ENCODE assay signal across 8 mouse cellular contexts in the genomic region with DNA sequence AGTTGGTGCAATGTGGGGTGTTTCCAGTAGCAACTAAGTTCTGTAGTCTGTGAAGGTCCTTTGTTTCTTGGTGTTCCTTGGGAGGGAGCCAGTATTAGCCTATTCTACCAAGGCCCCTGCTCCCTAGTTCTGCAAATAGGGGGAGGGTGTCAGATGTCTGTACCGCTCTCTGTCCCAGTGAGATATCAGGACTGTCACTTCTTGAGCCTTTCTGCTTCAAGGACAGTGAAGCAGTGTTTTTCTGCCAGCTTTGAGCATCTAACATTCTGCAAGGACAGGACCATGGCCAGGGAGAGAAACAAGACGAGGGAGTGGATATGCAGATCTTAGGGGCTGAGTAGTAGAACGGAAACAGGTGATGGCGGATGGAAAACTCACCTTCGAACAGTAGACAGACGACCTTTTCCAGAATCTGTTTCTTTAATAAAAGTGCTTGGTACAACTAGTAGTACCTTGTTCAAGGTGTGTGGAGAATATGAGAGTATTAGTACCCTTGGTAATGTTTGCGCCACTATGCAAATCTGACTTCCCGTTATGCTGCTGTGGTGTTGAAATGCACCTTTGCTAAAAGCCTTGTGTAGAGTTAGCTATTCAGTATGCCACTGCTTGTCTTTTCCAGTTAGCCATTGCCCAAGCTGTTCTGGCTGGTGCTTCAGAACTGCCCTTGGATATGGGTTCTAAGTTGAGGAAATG. TPM values are rescaled to one million over a fixed set of nuclear protein-coding genes. Genes with fewer than 3 reads are reported as not detected.
DNase-seq lines count a peak whose midpoint lies in the region; ATAC-seq and TF ChIP-seq lines count a peak whose summit lies in the region.

No protein-coding gene starts in this region.

- no peaks in the 10 kb centered on the region for H3K9me3 ChIP-seq in heart, embryonic 12.5 days (replicated peaks)
- no peaks in the 10 kb centered on the region for H3K9me3 ChIP-seq in CH12.LX (replicated peaks; ENCODE audit: low read length)
- no peaks in the 10 kb centered on the region for H3K9me3 ChIP-seq in forebrain, embryonic 16.5 days (ENCODE audit: control insufficient read depth, low read length)
- no peaks in the 10 kb centered on the region for H3K9me3 ChIP-seq in megakaryocyte, embryonic 14.5 days

- peaks cover 70% of the 10 kb centered on the region for H3K79me2 ChIP-seq in CH12.LX (replicated peaks; ENCODE audit: control insufficient read depth, extremely low read depth, insufficient read depth, poor library complexity, severe bottlenecking)

- peak overlapping the region; percentile 77 for H3K9ac ChIP-seq in heart, embryonic 12.5 days
- peak overlapping the region; percentile 66 for H3K9ac ChIP-seq in CH12.LX (ENCODE audit: insufficient read depth, low read depth)
- peak overlapping the region; percentile 94 for H3K9ac ChIP-seq in forebrain, embryonic 16.5 days (replicated peaks; ENCODE audit: low read depth, low read length)

- TF ChIP-seq RAD21 in CH12.LX (IDR thresholded peaks at IDR 0.05; ENCODE audit: low read depth, low read length): no peak

- peaks cover 82% of the 10 kb centered on the region for H3K4me1 ChIP-seq in heart, embryonic 12.5 days (replicated peaks)
- H3K4me1 ChIP-seq in CH12.LX (ENCODE audit: control insufficient read depth in 1 of 2, insufficient read depth in 2 of 2): peaks cover 22 to 57% of the 10 kb centered on the region in 2 experiments
- H3K4me1 ChIP-seq in forebrain, embryonic 16.5 days (replicated peaks; ENCODE audit: control insufficient read depth, insufficient read depth, low read length): peaks cover 67% of the 10 kb centered on the region
- peaks cover 95% of the 10 kb centered on the region for H3K4me1 ChIP-seq in megakaryocyte, embryonic 14.5 days

- no peak for TF ChIP-seq CTCF in CH12.LX (conservative IDR thresholded peaks at IDR 0.05 in 1 of 2, IDR thresholded peaks at IDR 0.05 in 1 of 2; ENCODE audit: low read depth in 2 of 2, low read length in 2 of 2)

- TF ChIP-seq EP300 in CH12.LX (IDR thresholded peaks at IDR 0.05; ENCODE audit: low read length): peak; percentile 12; the same call in 1 of the 2 replicates

- dilution Hi-C loops in CH12.LX (cut with MboI; ENCODE audit: extremely low pct_ligation_motif_present, extremely low pct_unique_long_range_greater_than_20kb, low sequenced_read_pairs): no loop called here

- no peak for DNase-seq in heart, adult 8-10 months (ENCODE audit: low spot score)
- no peak for DNase-seq in CH12.LX (ENCODE audit: extremely low read depth)
- DNase-seq in c-Kit-positive CD71-positive TER-119-positive erythroid progenitor cells, embryonic 14.5 days (ENCODE audit: low spot score): no peak
- DNase-seq in thymus, postnatal 14 days: no peak
- no peak for DNase-seq in cerebellum, postnatal 4 days (ENCODE audit: low spot score in 2 of 2)

- H3K4me3 ChIP-seq in heart, embryonic 12.5 days: peak overlapping the region; percentile 92
- H3K4me3 ChIP-seq in CH12.LX (replicated peaks in 1 of 3; ENCODE audit: low read depth in 2 of 3, low read length in 2 of 3, poor library complexity in 1 of 3): peak overlapping the region; percentile 68 to 94 (median 92)
- H3K4me3 ChIP-seq in forebrain, embryonic 16.5 days (replicated peaks; ENCODE audit: low read length): peak overlapping the region; percentile 91
- peak overlapping the region; percentile 98 for H3K4me3 ChIP-seq in megakaryocyte, embryonic 14.5 days (replicated peaks)

- WGBS in heart, embryonic 12.5 days: 65% methylated on average over 8 of the region's 8 CpGs
- WGBS in forebrain, embryonic 16.5 days: 35% methylated on average over 8 of the region's 8 CpGs

- no peak for ATAC-seq in heart, embryonic 12.5 days (ENCODE audit: insufficient number of reproducible peaks, low FRiP score)
- no peak for ATAC-seq in forebrain, embryonic 16.5 days

- H3K36me3 ChIP-seq in heart, embryonic 12.5 days: peaks cover 73% of the 10 kb centered on the region
- H3K36me3 ChIP-seq in CH12.LX (replicated peaks in 1 of 2; ENCODE audit: control insufficient read depth in 1 of 2, insufficient read depth in 1 of 2, low read length in 1 of 2): peaks cover 65 to 71% of the 10 kb centered on the region in 2 experiments
- peaks cover 30% of the 10 kb centered on the region for H3K36me3 ChIP-seq in forebrain, embryonic 16.5 days (ENCODE audit: control insufficient read depth, insufficient read depth)
- H3K36me3 ChIP-seq in megakaryocyte, embryonic 14.5 days (replicated peaks; ENCODE audit: low read length): peaks cover 72% of the 10 kb centered on the region

- H3K4me2 ChIP-seq in heart, embryonic 12.5 days: peak overlapping the region; percentile 91
- H3K4me2 ChIP-seq in CH12.LX (ENCODE audit: insufficient read depth, low read depth, poor library complexity, severe bottlenecking): peak overlapping the region; percentile 85
- H3K4me2 ChIP-seq in forebrain, embryonic 16.5 days (ENCODE audit: low read length): peak overlapping the region; percentile 97

- in situ Hi-C loops in CH12.LX (cut with MboI; ENCODE audit: low pct_ligation_motif_present, low pct_unique_long_range_greater_than_20kb, low sequenced_read_pairs): loop anchor here (5.0 kb wide), 1 partner anchor 50 kb away; no protein-coding TSS in a partner anchor

- H3K27me3 ChIP-seq in heart, embryonic 12.5 days (replicated peaks): no peaks in the 10 kb centered on the region
- H3K27me3 ChIP-seq in CH12.LX (replicated peaks): no peaks in the 10 kb centered on the region
- no peaks in the 10 kb centered on the region for H3K27me3 ChIP-seq in forebrain, embryonic 16.5 days (replicated peaks; ENCODE audit: control insufficient read depth, insufficient read depth, low read length)
- H3K27me3 ChIP-seq in megakaryocyte, embryonic 14.5 days (replicated peaks): no peaks in the 10 kb centered on the region

- peak overlapping the region; percentile 16; the same call in 1 of the 2 replicates for H3K27ac ChIP-seq in heart, embryonic 12.5 days (ENCODE audit: poor library complexity, severe bottlenecking)
- H3K27ac ChIP-seq in CH12.LX (ENCODE audit: insufficient read depth, low read depth): no peak overlapping the region; the same call in 1 of the 2 replicates
- no peak overlapping the region for H3K27ac ChIP-seq in forebrain, embryonic 16.5 days (ENCODE audit: low read length)

- TF ChIP-seq POLR2A in CH12.LX (IDR thresholded peaks at IDR 0.05; ENCODE audit: low read depth, low read length): no peak

TF ChIP-seq in CH12.LX, 34 proteins besides CTCF, POLR2A, EP300 and RAD21:
- TF ChIP-seq MYC (IDR thresholded peaks at IDR 0.05; ENCODE audit: low read depth, low read length): no peak
- TF ChIP-seq SIN3A (IDR thresholded peaks at IDR 0.05; ENCODE audit: low read length): peak; percentile 75
- 0 out of 2 replicates have a peak, but pooled peaks have one; percentile 24 for TF ChIP-seq RCOR1 (conservative IDR thresholded peaks at IDR 0.05; ENCODE audit: low read depth, low read length)
- TF ChIP-seq BHLHE40 (IDR thresholded peaks at IDR 0.05; ENCODE audit: low read depth, low read length): 0 out of 2 replicates have a peak, but pooled peaks have one; percentile 27
- TF ChIP-seq USF1 (IDR thresholded peaks at IDR 0.05; ENCODE audit: low read depth, low read length): no peak
- TF ChIP-seq ZMIZ1 (IDR thresholded peaks at IDR 0.05; ENCODE audit: low read depth, low read length): 0 out of 2 replicates have a peak, but pooled peaks have one; percentile 15
- no peak for TF ChIP-seq NELFE (IDR thresholded peaks at IDR 0.05; ENCODE audit: low read depth, low read length)

RNA-seq across cellular contexts. Expression of a gene that starts 3.7 kb away (rescaled TPM):
- polyA plus RNA-seq in heart, embryonic 12.5 days (2016; fragmentation: Nextera tagmentation; extraction: Ambion mirVana): 216 and 231 TPM in 2 replicates
- total RNA-seq in heart, adult 8-10 months (2022): 10 to 100 TPM in 1 of 4 experiments, 1 to 10 TPM in 3; 7.5 to 10.2 (median 9.4) TPM
- total RNA-seq in CH12.LX (2012; rRNA removed) (204 and 212 TPM in 2 replicates), CH12.LX (2014; rRNA removed) (123 and 205 TPM in 2 replicates)
- polyA plus RNA-seq in CH12.LX (2012; ENCODE audit: insufficient read length, low read depth): 274 and 408 TPM in 2 replicates
- polyA plus RNA-seq in forebrain, embryonic 16.5 days (2015; fragmentation: Nextera tagmentation; extraction: Ambion mirVana): 290 and 318 TPM in 2 replicates
- 6.4 and 14.5 TPM in 2 replicates for polyA plus RNA-seq in megakaryocyte, embryonic 14.5 days (2012; ENCODE audit: insufficient read depth, low replicate concordance)

RNA-seq across cellular contexts. Expression of a gene that starts 35.7 kb away (rescaled TPM):
- polyA plus RNA-seq in heart, embryonic 12.5 days (2016; fragmentation: Nextera tagmentation; extraction: Ambion mirVana): 0.29 and 0.42 TPM in 2 replicates
- total RNA-seq in heart, adult 8-10 months (2022): 1 to 10 TPM; 2.6 to 5.1 (median 3.1) TPM
- 0.08 TPM in 1 of 2 replicates, not detected in the other for total RNA-seq in CH12.LX (2012; rRNA removed)
- total RNA-seq in CH12.LX (2014; rRNA removed): 0.18 TPM in 1 of 2 replicates, not detected in the other
- polyA plus RNA-seq in CH12.LX (2012; ENCODE audit: insufficient read length, low read depth): 0.10 and 0.11 TPM in 2 replicates
- polyA plus RNA-seq in forebrain, embryonic 16.5 days (2015; fragmentation: Nextera tagmentation; extraction: Ambion mirVana): 0.07 and 0.16 TPM in 2 replicates
- not detected in 2 replicates for polyA plus RNA-seq in megakaryocyte, embryonic 14.5 days (2012; ENCODE audit: insufficient read depth, low replicate concordance)

Comparison
In these comparisons a context has a peak if more than half of its experiments do, and no peak if none do; other contexts are left out.
1. RNA of a gene that starts 3.7 kb away (polyA plus RNA-seq): 274 to 408 TPM in CH12.LX, 290 to 318 TPM in forebrain, embryonic 16.5 days and 216 to 231 TPM in heart, embryonic 12.5 days; 6.4 to 14.5 TPM in megakaryocyte, embryonic 14.5 days; every median in the first group is over 10 times any median in the second.
2. Peak in every context shown above with its lines, with median percentiles within 50 percentile points of each other: H3K4me2 ChIP-seq, H3K4me3 ChIP-seq and H3K9ac ChIP-seq.